Mouse (Mus musculus) forebrain, embryonic 10.5 days (tissue): ENCODE results near the gene Ppp1r15a. TPM values are rescaled to one million over a fixed set of nuclear protein-coding genes. Genes with fewer than 3 reads are reported as not detected.
"Not testable (repeated sequence)": the region's sequence is repeated elsewhere in the genome, so short reads cannot be mapped to it uniquely, and the experiment has no call there.

ENCODE experiments used
- DNase-seq: peaks from one replicate; pipeline ENCODE4 v3.0.0-alpha.2; 2017; ENCODE audit warnings: low spot score; ENCODE audit errors: extremely low spot score
- H3K27ac ChIP-seq: fragments of 300-500 bp; sonication (generic); 2 replicates; pipeline ENCODE4 v1.5.1; 2016; ENCODE audit warnings: mild to moderate bottlenecking
- H3K27me3 ChIP-seq: fragments of 300-500 bp; sonication (generic); 2 replicates; pipeline ENCODE4 v1.6.1; 2016; ENCODE audit warnings: mild to moderate bottlenecking; ENCODE audit not compliant: poor library complexity, severe bottlenecking
- H3K36me3 ChIP-seq: fragments of 300-500 bp; sonication (generic); replicated peaks from 2 replicates; pipeline ENCODE4 v1.6.1; 2016; ENCODE audit warnings: mild to moderate bottlenecking, moderate library complexity
- H3K4me1 ChIP-seq: fragments of 300-500 bp; sonication (generic); 2 replicates; pipeline ENCODE4 v1.6.1; 2016
- H3K4me3 ChIP-seq: fragments of 300-500 bp; sonication (generic); 2 replicates; pipeline ENCODE4 v1.5.1; 2016; ENCODE audit warnings: mild to moderate bottlenecking, moderate library complexity
- H3K9me3 ChIP-seq: fragments of 300-500 bp; sonication (generic); 2 replicates; pipeline ENCODE4 v1.6.1; 2016; ENCODE audit warnings: mild to moderate bottlenecking, moderate library complexity
- WGBS: fragments of 180-500 bp; shearing (Covaris S2); methylation state at CpG from one replicate; pipeline ENCODE4 v1.1.7; 2016; 5-methylcytosine and 5-hydroxymethylcytosine counted together
- polyA plus RNA-seq: library from polyadenylated mRNA; unstranded; fragments of >200 nt; fragmentation: Nextera tagmentation; extraction: Ambion mirVana; gene quantifications from 2 replicates; pipeline ENCODE4 v1.2.1, GENCODE M21; 2016

Gene Ppp1r15a
- polyA plus RNA-seq, 1 experiment from 2014 or later: 17.7 TPM

DNA sequence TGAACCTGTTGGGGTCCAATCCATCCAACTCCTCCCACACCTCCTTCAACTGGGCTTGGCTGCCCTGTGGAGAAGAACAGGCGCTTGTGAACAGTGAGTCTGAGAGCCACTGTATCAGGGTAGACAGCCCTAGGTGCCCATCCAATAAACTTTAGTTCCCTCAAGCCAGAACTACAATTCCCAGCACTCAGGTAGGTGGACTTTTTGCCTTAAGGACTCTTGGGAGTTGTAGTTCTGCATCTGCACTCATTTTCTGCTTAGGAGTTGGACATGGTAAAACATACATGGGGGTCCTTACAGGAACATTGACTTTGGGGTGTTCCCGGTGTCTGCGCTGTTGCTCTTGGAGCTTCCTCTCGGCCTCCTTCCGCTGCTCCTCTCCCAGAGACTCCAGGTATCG is 27.6 kb downstream of the Ppp1r15a start:
- Histone ChIP-seq H3K4me3 (no peak overlapping the region), H3K27ac (no peak overlapping the region), H3K9me3 (no peaks in the 10 kb centered on the region), H3K4me1 (no peaks in the 10 kb centered on the region), H3K27me3 (no peaks in the 10 kb centered on the region), H3K36me3 (peaks cover 96% of the 10 kb centered on the region)
- DNase-seq: no peak
- 94% methylated on average over 6 of the region's 6 CpGs for WGBS

DNA sequence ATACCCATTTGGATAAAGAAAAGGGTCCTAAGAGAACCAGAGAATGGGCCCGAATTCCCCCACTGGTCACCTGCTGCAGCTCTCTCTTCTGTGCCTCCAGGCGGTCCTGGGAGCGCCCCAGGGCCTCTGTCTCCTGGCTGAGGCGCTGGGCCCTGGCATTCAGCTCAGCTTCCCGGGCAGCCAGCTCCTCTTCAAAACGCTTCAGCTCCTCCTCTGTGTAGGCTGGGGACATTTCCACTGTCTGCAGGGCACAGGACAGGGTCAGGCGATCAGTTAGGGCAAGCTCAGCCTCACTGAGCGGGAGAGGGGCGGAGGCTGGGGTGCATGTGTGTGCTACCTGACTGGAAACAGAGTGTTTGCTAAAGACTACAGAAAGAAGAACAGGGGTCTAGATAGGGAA is 31.5 kb downstream of the Ppp1r15a start:
- peaks cover 76% of the 10 kb centered on the region for H3K36me3 ChIP-seq
- H3K27ac ChIP-seq: no peak overlapping the region
- no peak for DNase-seq
- peaks cover 4% of the 10 kb centered on the region; the same call in 1 of the 2 replicates for H3K27me3 ChIP-seq
- peaks cover 18% of the 10 kb centered on the region for H3K4me1 ChIP-seq
- no peaks in the 10 kb centered on the region for H3K9me3 ChIP-seq
- no peak overlapping the region for H3K4me3 ChIP-seq
- whole genome bisulfite sequencing: 83% methylated on average over 9 of the region's 9 CpGs

DNA sequence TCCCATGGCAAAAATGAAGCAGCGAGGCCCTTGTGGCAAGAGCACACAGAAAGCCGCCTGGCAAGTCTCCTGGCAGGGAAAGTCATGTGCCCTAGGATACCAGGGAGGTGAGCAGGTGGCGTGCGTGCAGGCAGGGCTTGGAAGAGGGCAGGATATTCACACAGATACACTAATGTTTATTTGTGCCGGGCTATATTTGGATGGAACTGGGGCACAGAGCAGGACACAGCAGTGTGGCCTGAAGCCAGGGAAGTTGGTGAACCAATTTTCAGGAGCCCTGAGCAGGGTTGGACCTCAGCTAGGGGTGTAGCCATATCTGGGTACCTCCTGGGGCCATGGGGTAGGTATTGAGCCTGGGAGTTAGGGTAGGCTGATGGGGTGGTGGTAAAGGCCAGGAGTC is 33.1 kb downstream of the Ppp1r15a start:
- H3K36me3 ChIP-seq: peaks cover 60% of the 10 kb centered on the region
- no peaks in the 10 kb centered on the region for H3K9me3 ChIP-seq
- no peak for DNase-seq
- peaks cover 5% of the 10 kb centered on the region; the same call in 1 of the 2 replicates for H3K27me3 ChIP-seq
- WGBS: 93% methylated on average over 5 of the region's 5 CpGs
- H3K27ac ChIP-seq: no peak overlapping the region
- H3K4me1 ChIP-seq: peaks cover 34% of the 10 kb centered on the region
- H3K4me3 ChIP-seq: no peak overlapping the region

DNA sequence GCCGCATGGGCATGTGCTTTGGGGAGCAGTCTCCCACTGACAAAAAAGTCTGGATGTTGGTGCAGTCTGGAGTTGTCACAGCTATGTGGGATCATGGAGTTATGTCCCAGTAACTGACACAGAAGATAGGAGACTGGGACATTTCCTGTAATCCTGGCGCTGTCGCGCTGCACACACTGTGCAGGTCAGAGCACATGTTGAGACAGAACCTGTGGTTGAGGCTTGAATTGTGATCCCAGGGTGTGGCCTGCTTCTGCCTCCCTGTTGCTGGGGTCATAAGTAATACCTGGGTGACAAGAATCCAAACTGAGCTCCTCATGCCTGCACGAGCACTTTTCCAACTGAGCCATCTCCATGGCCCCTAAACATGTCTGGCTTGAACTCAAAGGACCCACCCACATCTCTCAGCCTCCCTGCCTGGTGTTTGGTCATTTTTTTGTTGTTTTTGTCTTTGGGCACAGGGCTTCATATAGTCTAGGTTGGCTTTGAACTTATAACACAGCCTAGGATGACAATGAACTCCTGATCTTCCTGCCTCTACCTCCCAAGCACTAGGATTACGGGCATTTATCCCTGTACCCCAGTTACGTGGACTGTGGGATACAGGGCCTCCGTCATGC is 33.7 kb downstream of the Ppp1r15a start:
- Histone ChIP-seq H3K4me1 (peaks cover 40% of the 10 kb centered on the region), H3K9me3 (no peaks in the 10 kb centered on the region), H3K27ac (no peak overlapping the region), H3K4me3 (no peak overlapping the region), H3K27me3 (peaks cover 5% of the 10 kb centered on the region; the same call in 1 of the 2 replicates), H3K36me3 (peaks cover 54% of the 10 kb centered on the region)
- 95% methylated on average over 8 of the region's 8 CpGs for WGBS
- no peak for DNase-seq

DNA sequence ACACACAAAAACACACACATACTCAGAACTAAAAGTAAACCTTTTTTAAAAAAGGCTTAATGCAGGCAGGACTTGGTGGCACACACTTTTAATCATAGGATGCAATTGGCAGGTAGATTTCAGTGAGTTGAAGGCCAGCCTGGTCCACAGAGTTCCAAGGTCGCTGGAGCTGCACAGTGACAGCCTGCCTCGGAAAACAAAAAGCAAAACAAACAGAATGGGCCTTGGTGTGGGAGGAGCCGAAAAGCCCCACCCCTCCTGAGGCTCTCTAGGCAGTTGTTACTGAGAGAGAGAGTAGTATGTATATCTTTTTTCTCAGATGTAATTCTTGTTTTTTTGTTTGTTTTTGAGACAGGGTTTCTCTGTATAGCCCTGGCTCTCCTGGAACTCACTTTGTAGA is 34.8 kb downstream of the Ppp1r15a start:
- peaks cover 46% of the 10 kb centered on the region for H3K36me3 ChIP-seq
- H3K4me3 ChIP-seq: no peak overlapping the region; the same call in 1 of the 2 replicates
- no peaks in the 10 kb centered on the region for H3K9me3 ChIP-seq
- 34% methylated on average over 3 of the region's 3 CpGs for WGBS
- H3K4me1 ChIP-seq: peaks cover 41% of the 10 kb centered on the region
- H3K27ac ChIP-seq: 0 out of 2 replicates have a peak overlapping the region, but pooled peaks have one; percentile 3
- H3K27me3 ChIP-seq: peaks cover 5% of the 10 kb centered on the region; the same call in 1 of the 2 replicates
- no peak for DNase-seq

DNA sequence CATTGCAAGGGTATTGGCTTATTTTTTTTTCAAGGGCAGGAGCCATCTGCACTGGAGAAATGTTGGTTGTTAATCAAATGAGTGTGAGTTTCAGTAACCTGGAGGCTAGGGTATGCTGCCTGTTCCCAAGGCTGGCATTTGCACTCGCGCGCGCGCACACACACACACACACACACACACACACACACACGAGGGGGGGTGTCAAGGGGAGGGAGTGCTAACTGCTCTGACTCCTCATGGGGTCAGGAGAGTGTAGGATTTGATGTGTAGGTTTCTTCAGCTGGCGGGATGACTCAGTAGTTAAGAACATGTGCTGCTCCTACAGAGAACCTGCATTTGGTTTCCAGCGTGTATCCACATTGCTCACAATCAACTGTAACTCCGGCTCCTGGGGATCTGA is 35.2 kb downstream of the Ppp1r15a start:
- WGBS: 51% methylated on average over 9 of the region's 9 CpGs
- H3K27ac ChIP-seq: 0 out of 2 replicates have a peak overlapping the region, but pooled peaks have one; percentile 3
- peaks cover 5% of the 10 kb centered on the region; the same call in 1 of the 2 replicates for H3K27me3 ChIP-seq
- H3K36me3 ChIP-seq: peaks cover 42% of the 10 kb centered on the region
- DNase-seq: no peak
- no peak overlapping the region; the same call in 1 of the 2 replicates for H3K4me3 ChIP-seq
- H3K4me1 ChIP-seq: peaks cover 41% of the 10 kb centered on the region
- no peaks in the 10 kb centered on the region for H3K9me3 ChIP-seq

DNA sequence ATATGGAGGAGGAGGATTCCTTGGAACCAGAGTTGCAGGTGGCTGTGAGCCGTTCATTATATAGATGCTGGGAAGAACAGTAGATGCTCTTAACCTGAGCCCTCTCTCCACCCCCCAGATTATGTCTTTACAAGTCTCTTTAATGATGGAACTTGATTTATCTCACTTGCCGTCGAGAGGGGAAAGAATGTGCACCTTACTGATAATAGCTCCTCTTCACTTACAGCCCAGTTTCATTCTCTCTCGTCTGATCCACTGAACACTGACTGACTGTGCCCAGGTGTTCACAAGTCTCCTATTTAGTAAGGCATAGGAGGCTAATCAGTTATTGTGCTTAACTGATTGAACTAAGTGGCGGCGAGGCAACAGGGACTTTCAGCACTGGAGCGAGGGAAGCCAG is 36.5 kb downstream of the Ppp1r15a start:
- no peaks in the 10 kb centered on the region for H3K9me3 ChIP-seq
- H3K36me3 ChIP-seq: peaks cover 33% of the 10 kb centered on the region
- H3K27me3 ChIP-seq: peaks cover 5% of the 10 kb centered on the region; the same call in 1 of the 2 replicates
- peaks cover 41% of the 10 kb centered on the region for H3K4me1 ChIP-seq
- no peak overlapping the region for H3K4me3 ChIP-seq
- 86% methylated on average over 7 of the region's 7 CpGs for WGBS
- H3K27ac ChIP-seq: 0 out of 2 replicates have a peak overlapping the region, but pooled peaks have one; percentile 90
- no peak for DNase-seq

DNA sequence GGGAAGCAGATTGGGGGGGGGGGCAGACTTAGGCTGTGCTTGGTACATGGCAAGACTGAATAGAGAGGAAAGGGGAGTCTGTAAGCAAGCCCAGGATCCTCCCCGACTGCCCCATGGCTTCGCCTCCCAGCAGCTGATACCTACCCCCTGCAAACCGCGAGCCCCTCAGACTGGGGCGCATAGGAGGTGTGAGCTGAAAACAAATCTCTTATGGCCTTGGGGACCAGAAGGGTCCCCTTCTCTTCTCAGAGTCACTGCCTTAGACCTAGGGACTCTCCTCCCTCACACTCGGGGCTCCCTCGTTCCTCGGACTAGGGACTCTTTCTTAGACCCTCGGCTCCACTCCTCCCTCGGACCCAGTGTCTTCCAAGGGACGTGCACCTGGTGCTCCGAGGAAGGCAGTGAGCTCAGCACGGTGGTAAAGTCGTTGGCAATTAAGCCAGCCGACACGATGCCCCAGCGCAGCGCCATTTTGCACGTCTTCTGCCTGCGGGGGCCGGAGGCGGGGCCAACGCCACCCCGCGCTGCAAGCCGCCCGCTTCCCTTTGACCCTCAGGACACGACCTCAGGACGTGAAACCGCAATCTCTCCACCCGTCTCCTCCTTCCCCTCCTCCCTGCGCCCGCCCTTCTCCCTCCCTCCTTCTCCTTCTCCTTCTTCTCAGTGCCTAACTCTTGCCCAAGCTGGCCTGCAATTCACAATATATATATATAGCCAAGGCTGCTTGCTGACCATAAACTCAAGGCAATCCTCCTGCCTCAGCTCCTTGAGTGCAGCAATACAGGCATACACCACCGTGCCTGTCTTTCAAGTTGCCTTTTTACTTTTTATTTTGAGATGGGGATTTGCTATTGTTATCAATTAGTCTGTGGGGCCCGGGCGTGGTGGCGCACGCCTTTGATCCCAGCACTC is 37.5 kb downstream of the Ppp1r15a start, which contains the start of gene Dhdh:
Gene Dhdh, minus strand, starts transcription at position 513 of the 912 bp plus-strand sequence.
- Histone ChIP-seq H3K4me3 (peak within 1 kb of the TSS; percentile 61), H3K27me3 (peaks cover 5% of the 10 kb centered on the region; the same call in 1 of the 2 replicates), H3K9me3 (no peaks in the 10 kb centered on the region), H3K4me1 (peaks cover 41% of the 10 kb centered on the region), H3K27ac (peak within 1 kb of the TSS; percentile 90), H3K36me3 (peaks cover 23% of the 10 kb centered on the region)
- peak; percentile 63 for DNase-seq
- 7% methylated on average over 38 of the region's 38 CpGs for WGBS

DNA sequence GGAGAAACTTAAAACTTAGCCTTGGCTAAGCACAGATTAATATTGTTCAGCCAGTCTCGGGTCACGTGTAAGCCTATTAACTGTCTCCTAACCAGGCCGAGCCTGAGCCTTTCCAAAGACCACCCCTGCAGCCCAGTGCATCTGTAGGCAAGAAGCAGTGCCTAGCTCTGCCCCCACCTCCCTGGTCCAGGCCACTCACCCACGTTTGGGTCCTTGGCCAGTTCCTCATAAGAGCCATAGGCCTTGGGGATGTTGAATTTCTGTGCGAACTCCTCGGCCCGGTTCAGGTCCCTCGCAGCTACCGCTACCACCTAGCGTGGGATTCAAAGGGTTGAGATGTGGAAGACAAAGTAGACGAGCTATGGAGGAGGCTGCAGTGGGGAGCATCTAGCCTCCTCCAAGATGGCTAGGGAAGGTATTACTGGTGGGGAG is 38.2 kb downstream of the Ppp1r15a start:
- DNase-seq: peak; percentile 25
- H3K27me3 ChIP-seq: peaks cover 5% of the 10 kb centered on the region; the same call in 1 of the 2 replicates

DNA sequence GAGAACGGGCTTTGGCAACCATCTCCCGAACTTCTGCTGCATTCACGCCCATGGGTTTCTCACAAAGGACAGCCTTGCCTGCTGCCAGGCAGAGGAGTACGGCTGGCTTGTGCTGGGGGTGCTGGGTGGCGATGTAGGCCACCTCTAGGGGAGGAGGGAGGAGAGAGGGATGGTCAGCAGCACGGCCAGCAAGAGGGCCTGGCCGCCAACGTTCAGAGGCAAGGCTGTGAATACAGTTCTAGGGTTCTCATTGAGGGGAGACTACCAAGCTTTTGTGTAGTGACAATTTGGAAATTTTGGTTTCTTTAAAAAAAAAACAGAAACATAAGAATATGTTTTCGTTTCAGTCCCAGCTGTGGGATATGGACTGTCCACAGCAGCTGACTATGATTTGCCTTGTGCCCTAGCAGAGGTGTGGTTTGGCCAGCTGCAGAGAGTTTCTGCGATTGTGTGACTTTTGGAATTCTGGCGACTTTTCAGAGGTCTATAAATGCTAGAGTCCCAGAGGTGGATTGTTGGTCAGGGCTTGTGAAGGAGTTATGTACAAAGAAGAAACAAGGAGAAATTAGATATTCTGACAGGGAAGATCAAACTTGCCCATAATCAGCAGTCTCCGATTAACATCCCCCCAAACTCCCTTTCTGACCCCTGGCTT is 39.2 kb downstream of the Ppp1r15a start, which contains the start of gene Gm45808:
Gene Gm45808, minus strand, starts transcription at position 51 of the 655 bp plus-strand sequence.
- Histone ChIP-seq H3K4me3 (peak within 1 kb of the TSS; percentile 61), H3K9me3 (no peaks in the 10 kb centered on the region), H3K4me1 (peaks cover 41% of the 10 kb centered on the region), H3K27ac (peak within 1 kb of the TSS; percentile 90), H3K27me3 (peaks cover 5% of the 10 kb centered on the region; the same call in 1 of the 2 replicates), H3K36me3 (peaks cover 7% of the 10 kb centered on the region; the same call in 1 of the 2 replicates)
- DNase-seq: no peak
- WGBS: 89% methylated on average over 12 of the region's 12 CpGs

More for the DNA sequence above, 38.2 kb downstream of the Ppp1r15a start:
- Histone ChIP-seq H3K36me3 (peaks cover 16% of the 10 kb centered on the region), H3K27ac (peak overlapping the region; percentile 90), H3K4me1 (peaks cover 41% of the 10 kb centered on the region), H3K4me3 (peak overlapping the region; percentile 61), H3K9me3 (no peaks in the 10 kb centered on the region)
- WGBS: 18% methylated on average over 11 of the region's 11 CpGs

DNA sequence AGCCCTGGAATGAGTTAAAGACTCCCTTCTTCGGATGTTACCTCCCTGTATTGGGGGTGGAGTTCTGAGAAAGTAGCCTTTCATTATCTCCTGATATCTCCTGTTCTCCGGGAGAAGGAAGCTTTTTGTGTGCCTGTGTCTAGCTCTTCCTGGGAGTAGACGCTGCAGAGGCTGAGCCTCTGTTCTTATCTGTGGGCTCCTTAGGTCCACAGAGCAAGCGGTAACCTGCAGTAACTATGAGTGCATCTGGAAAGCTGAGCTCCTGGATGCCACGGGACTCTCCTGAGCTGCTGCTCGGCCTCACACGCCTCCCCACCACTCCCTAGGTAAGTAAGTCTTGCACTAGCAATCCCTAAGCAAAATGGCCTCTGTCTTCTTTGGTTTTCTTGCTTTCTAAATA is 39.9 kb downstream of the Ppp1r15a start:
- peaks cover 5% of the 10 kb centered on the region; the same call in 1 of the 2 replicates for H3K27me3 ChIP-seq
- H3K27ac ChIP-seq: no peak overlapping the region
- H3K9me3 ChIP-seq: no peaks in the 10 kb centered on the region
- H3K4me3 ChIP-seq: no peak overlapping the region
- no peak for DNase-seq
- peaks cover 39% of the 10 kb centered on the region for H3K4me1 ChIP-seq
- 82% methylated on average over 7 of the region's 7 CpGs for WGBS
- H3K36me3 ChIP-seq: peaks cover 7% of the 10 kb centered on the region; the same call in 1 of the 2 replicates

DNA sequence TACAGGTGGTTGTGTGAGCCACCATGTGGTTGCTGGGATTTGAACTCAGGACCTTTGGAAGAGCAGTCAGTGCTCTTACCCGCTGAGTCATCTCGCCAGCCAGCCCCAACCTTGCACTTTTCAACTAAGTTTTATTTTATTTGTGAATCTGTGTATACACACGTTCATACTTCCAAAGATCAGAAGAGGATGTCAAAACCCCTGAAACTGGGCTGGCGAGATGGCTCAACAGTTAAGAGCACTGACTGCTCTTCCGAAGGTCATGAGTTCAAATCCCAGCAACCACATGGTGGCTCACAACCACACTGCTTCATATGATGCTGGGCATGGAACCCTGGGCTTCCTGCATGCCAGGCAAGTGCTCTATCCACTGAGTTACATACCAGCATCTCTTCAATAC is 41.1 kb downstream of the Ppp1r15a start:
- WGBS: 98% methylated on average over 5 of the region's 5 CpGs
- not testable (repeated sequence) for H3K36me3 ChIP-seq, H3K4me3 ChIP-seq, H3K9me3 ChIP-seq, DNase-seq, H3K27ac ChIP-seq, H3K27me3 ChIP-seq
- peaks cover 27% of the 10 kb centered on the region for H3K4me1 ChIP-seq
